Mouse (Mus musculus): ENCODE results near the gene Gast.
A peak's percentile ranks its signal among the peaks of the same experiment; 100 is the strongest.

Gene Gast

DNA sequence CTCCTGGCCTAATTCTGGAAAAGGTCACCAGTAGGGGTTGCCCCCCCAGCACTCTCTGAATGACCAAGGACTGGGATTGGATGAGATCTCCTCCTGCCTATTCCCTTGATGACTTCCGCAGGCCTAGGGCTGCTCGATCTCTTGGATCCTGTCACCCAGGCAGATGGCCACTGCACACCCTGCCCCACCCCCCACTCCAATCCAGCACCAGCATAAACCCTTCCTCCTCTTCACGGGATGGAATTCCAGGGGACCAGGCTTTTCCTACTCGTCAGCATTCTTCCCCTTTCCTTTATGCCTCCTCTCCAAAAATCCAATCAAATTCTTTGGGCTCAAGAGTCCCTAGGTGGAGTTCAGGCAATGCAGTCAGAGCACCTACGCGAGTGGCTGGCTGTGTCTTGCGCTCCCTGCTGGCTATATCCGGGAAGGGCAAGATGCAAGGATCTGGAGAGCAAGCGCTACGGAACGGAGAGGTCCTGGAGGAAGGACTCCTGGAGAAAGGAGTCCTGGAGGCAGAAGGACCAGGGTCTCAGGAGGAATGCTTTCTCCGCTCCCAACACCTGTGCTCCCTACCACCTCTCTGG, 28.9 kb downstream of the Gast start:
- DNase-seq, result peak; percentile 28 to 44

DNA sequence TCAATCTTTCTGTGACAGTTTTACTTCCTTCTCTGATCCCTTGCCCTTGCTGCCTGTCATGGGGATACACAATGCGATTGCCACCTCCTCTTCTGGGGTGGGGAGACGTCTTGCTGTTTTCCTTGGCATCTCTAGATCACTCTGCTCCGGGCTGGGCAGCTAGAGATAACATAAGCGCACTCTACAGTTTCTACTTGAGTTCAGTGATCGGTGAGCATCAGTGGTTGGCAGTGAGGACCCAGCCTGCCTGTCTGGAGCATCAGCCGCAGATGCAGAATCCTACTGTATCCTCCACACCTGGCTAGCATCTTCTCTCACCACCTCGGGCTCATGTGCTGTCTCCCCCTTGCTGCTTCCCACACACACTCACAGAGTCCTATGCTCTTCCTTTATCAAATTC, 34.9 kb downstream of the Gast start:
- no peak for DNase-seq

DNA sequence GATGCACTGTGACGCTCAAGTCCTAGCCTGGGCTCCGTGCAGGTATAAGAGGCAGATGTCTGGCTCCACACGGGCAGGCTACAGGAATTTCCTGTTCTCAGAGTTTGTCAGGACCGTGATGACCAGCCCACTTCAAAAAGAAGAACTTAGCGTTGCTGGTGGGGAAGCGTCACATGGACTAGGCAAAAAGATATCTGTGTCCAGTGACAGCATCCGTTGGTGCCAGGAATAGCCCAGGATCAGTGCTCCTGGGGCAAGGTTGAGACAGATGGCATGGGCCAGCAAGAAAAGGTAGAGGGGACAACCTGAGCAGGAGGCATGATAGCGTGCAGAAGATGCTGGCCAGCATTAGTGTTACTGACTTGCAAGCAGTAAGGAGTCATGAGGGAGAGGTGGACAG, 35.6 kb downstream of the Gast start:
- DNase-seq, result no peak

DNA sequence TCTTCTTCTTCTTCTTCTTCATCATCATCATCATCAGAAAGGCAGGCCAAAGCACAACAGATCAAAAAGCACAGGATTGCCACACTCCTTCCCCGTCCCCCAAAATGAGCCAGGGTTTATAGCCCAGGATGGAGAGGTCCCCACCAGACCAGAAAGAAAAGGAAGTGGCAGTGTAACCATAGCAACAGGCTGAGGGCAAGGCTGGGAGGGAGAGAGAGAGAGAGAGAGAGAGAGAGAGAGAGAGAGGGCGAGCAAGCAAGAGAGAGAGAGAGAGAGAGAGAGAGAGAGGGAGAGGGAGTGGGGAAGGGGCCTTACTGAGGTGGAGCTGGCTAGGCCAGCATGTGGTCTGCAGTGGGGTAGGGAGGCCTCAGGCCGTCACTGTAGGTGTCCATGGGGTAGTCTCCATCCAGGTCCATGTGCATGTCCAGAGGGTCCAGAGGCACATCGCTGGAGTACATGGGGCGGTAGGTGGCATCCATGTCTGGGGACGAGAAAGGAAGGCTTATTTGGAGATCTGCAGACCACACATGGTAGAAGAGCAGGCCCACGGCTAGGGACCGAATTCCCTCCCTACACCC, 37.9 kb downstream of the Gast start:
- DNase-seq, result no peak

DNA sequence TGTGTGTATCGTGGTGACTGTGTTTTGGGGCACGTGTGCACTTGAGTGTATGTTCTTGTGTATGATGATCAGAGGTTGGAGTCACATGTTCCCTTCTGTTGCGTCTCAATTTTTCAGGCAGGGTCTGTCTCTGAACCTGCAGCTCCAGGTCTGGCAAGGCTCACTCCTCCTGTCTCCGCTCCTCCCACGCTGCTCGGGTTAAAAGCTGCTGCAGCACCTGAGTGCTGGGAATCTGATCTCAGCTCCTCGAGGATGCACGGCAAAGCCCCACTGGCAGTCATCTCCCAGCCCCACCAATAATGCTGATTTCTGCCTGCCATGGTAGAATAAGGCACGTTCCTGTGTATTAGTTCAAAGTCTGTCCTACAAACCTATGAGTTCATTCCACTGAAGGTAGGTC, 40.9 kb downstream of the Gast start:
- no peak for DNase-seq

DNA sequence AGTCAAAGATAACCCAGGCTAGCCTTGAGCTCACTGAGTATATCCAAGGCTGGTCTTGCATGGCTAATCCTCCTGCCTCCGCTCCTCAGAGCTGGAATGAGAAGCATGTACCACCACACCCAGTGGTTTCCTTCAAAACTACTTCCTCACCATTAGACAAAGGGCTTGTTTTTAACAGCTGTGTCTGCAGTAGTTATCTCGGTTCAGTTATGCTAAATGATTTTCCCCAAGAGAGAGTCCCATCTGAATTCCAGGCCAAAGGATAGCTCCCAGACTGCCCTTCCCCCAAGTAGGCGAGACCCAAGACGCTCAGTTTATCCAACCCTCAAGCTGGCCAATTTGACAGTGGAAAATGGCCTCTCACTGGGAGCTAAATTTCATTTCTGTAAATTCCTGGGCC, 41.8 kb downstream of the Gast start:
- DNase-seq, result no peak

DNA sequence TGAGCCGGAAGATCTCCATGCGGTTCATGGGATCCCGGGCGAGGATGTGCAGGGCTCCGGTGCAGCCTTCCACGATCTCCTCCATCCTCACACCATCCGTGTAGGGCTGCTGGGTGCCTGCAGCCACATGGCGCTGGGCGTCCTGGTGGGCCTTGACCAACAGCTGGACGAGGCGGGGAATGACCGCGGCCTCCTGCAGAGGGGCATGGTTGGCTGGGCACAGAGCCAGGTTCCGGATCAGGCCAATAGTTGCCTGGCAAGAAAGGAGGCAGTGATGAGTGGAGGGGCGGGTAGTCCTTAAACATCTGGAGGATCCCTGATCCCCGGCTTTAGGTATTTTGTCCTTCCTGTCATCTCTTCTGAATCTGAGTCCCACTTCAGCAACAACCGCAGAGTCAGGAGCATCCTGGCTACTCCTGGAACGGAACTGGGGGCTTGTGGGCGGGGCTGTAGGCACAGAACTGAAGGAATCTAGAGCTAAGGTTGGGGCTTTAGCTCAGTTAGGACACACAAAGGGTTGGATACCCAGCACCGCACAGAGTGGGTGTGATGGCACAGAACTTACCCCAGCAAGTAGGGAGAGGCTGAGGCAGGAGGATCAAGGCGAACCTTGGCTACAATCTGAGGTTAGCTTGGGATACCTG, 42.7 kb downstream of the Gast start:
- no peak for DNase-seq

DNA sequence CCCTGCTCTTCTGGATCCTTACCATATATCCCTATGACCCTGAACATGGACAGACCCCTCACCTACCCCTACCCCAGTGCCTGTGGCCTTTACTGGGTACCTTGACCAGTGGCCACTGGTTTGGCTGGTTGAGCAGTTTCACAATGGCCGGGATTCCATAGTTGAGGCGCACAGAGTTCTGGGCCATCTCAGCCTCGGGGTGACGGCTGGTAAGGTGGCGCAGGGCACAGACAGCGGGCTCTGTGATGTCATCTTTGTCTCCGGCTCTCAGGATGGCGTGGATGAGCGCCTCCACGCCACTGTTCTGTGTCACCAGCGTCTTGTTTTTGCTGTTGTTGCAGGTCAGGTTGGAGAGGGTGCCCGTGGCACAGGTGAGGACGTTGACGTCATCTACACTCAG, 43.8 kb downstream of the Gast start:
- DNase-seq, result no peak

DNA sequence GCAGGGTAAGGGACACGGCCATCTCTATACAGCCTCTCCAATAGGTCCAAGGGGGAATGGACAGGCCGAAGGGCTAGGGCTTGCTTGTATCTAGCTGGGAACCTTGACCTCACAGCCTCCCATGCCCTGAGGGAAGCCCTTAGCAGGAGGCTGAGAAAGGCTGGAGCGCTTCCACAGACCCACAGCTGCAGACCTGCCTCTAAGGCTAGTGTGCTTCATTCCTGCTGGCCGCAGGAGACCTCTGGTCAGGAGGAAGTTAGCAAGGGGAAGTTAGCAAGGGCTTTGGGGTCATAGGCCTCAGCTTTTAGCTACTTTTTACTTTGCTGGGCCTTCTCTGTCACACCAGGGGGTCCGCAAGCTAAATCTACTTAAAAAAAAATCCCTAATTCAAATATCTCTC, 44.2 kb downstream of the Gast start:
- no peak for DNase-seq

DNA sequence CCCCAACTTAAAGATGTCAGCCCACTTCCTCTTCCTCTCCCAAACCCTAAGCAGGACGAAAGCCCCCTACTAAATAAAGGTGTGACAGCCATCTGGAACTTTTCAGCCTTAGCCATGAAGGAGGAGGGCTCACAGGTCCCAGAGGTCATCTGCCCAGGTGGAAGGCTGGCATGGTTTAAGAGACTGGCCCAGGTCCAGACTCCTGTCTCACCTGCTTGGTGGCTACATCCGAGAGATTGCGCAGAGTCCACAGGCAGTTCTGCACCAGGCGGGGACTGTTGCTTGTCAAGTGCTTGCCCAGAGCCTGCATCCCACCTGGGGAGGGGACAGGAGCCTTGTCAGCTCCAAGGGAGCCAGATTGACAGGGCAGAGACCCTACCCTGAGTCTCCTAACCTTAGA, 45.1 kb downstream of the Gast start:
- no peak for DNase-seq

DNA sequence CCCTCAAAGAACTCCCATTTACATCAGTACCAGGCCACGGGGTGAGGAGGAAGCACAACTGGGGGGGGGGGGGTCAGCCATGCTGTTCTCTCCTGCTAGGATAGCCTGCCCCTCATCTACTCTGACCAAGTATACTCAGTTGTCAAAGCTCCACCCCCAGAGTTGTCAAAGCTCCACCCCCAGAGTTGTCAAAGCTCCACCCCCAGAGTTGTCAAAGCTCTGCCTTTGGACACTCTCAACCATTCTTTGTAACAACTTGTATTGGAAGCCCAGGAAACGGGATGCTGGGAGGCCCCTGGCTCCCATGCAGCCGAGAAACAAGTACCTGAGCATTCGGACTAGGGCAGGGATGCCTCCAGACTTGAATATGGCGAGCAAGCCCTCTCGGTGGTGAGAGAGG, 48.5 kb downstream of the Gast start:
- DNase-seq, result no peak

DNA sequence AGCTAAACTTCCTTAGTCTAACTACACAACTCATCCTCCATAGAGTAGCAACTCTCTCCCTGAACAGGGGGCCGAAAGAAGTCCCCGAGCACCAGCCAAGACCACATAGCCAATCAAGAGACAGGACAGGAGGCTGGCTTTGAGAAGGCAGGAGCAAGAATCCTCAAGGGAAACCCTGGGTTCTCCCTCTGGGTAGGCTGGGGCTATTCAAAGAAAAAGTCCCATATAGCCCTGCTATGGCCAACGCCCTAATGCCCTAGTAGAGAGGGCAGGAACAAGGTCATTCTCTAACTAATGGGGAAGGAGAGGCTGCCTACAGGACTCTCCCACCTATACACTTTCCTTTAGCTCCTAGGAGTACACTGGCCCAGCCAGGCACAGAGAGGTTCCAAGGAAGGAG, 50.8 kb downstream of the Gast start:
- no peak for DNase-seq

DNA sequence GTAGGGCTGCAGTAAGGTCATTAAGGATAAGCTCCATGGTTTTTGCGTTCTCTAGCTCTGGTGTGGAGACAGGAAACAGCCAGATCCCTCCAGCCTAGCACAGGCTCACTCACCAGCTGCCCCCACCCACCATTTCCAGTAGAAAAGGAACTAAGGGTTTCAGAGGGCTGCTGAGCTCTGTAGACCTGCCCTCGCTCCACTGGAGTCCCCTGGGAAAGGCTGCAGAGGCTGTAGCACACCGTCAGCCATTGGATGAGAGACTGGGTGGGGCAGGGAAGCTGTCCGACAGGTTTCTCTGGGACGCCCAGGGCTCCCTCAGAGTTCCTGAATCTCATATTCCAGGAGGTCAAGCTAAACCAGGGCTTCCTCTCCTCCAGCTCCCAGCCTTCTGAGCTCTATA, 52.4 kb downstream of the Gast start:
- DNase-seq, result no peak
